Mouse (Mus musculus): Measurements from ENCODE around the gene Slc50a1. TPM values are rescaled to one million over a fixed set of nuclear protein-coding genes. Genes with fewer than 3 reads are reported as not detected.

Gene Slc50a1
- polyA plus RNA-seq, 1 experiment from 2014 or later: 74.4 TPM

DNA sequence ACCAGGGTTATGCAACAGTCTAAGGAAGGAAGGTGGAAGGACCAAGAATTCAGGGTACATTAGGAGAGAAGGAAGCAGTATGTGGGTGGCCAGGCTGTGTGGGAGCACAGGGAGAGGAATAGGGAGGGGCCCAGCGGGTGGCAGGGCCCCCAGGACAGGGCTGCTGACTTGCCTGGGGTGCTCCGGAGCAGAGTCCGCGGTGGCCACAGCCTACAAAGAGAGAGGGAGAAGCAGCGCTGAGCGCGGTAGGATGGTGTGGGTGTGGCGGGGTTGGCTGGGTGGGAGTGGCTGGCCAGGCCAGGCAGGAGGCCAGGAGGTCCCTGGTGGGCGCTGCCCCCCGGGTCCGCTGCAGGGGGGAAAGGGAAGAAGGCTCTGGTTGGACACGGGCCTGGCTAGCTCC is 31.9 kb downstream of the Slc50a1 start:
- Histone ChIP-seq H3K27ac (no peak overlapping the region), H3K4me3 (replicated peaks) (no peak overlapping the region), H3K27me3 (replicated peaks) (no peaks in the 10 kb centered on the region), H3K9ac (no peak overlapping the region), H3K4me2 (no peak overlapping the region), H3K9me3 (no peaks in the 10 kb centered on the region), H3K4me1 (peaks cover 8% of the 10 kb centered on the region; the same call in 1 of the 2 replicates), H3K36me3 (0 out of 2 replicates have a peak, but pooled peaks cover 4% of the 10 kb centered on the region)
- WGBS: 52% methylated on average over 12 of the region's 12 CpGs
- ATAC-seq (ENCODE audit: insufficient read depth, low FRiP score, low read depth): peak; percentile 23; the same call in 1 of the 2 replicates

DNA sequence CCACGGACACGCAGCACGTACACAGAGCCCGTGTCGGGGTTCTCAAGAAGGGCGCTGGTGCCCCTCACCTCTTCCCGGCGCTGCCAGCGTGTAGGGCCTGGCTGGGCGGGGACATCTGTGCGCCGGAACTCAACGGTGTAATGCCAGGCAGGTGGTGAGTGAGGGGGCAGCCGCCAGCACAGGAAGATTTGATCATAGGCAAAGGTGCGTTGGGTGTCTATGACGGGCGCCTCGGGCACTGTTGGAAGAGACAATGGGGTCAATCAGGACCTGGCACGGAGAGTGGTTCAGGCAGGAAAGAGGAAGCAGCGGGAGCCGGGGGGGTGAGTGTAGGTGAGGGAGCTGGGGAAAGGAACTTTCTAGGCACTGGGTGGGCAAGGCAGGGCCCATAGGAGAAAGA is 32.7 kb downstream of the Slc50a1 start:
- Histone ChIP-seq H3K4me3 (replicated peaks) (no peak overlapping the region), H3K27me3 (replicated peaks) (no peaks in the 10 kb centered on the region), H3K27ac (no peak overlapping the region), H3K4me1 (peaks cover 10% of the 10 kb centered on the region; the same call in 1 of the 2 replicates), H3K9me3 (no peaks in the 10 kb centered on the region), H3K36me3 (0 out of 2 replicates have a peak, but pooled peaks cover 4% of the 10 kb centered on the region), H3K9ac (no peak overlapping the region), H3K4me2 (no peak overlapping the region)
- 89% methylated on average over 21 of the region's 21 CpGs for WGBS
- no peak for ATAC-seq (ENCODE audit: insufficient read depth, low FRiP score, low read depth)

DNA sequence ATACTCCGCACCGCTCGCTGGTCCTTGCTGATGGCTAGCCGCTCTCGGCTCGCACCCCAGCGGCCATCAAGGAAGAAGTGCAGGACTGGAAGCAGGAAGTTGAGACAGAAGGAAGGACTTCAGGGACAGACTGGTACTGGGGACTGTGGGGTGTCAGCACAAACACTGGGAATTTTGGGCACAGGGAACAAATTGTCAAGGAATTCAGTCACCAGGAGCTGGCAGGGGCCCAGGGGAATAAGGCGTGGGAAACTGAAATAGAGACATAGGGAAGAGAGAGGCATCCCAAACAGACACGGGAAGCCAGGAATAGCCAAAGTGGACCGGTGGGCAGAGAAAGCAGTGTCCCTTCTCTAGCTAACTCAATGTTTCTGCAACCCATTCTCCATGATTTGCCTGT is 33.9 kb downstream of the Slc50a1 start:
- Histone ChIP-seq H3K4me1 (peaks cover 10% of the 10 kb centered on the region; the same call in 1 of the 2 replicates), H3K36me3 (0 out of 2 replicates have a peak, but pooled peaks cover 4% of the 10 kb centered on the region), H3K4me3 (replicated peaks) (no peak overlapping the region), H3K9ac (no peak overlapping the region), H3K27ac (no peak overlapping the region), H3K9me3 (no peaks in the 10 kb centered on the region), H3K27me3 (replicated peaks) (no peaks in the 10 kb centered on the region), H3K4me2 (no peak overlapping the region)
- ATAC-seq (ENCODE audit: insufficient read depth, low FRiP score, low read depth): no peak
- 85% methylated on average over 10 of the region's 10 CpGs for WGBS

DNA sequence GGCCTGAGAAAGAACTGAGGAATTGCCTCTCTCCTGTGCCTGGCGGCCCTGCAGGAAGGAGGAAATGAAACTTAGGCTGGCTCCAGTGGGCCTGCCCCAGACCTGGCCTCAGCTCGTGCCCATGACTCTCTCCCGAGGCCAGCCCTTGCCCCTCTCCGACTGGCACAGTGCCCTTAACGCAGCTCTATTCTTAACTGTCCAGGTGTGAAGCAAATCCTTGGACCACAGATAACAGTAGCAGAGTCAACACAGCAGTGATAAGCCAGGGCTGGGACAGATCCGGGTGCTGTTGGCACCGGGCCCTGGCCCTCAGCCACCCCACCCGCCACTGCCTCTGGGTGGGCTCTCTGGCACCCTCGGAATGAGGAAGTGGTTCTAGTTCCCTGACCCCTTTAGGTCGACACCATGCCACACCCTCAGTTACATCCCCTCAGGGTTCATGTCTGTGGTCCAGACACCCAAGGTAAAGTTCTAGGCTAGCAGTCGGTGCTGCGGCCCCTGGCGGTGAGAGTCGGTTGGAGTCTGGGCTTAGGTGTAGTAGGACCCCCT is 36.7 kb downstream of the Slc50a1 start:
- Histone ChIP-seq H3K27me3 (replicated peaks) (no peaks in the 10 kb centered on the region), H3K9me3 (no peaks in the 10 kb centered on the region), H3K36me3 (0 out of 2 replicates have a peak, but pooled peaks cover 4% of the 10 kb centered on the region), H3K4me2 (peak overlapping the region; percentile 36; the same call in 1 of the 2 replicates), H3K4me1 (peaks cover 11% of the 10 kb centered on the region; the same call in 1 of the 2 replicates), H3K27ac (peak overlapping the region; percentile 88), H3K4me3 (replicated peaks) (no peak overlapping the region), H3K9ac (no peak overlapping the region)
- peak; percentile 76 for ATAC-seq (ENCODE audit: insufficient read depth, low FRiP score, low read depth)
- WGBS: 54% methylated on average over 14 of the region's 14 CpGs

DNA sequence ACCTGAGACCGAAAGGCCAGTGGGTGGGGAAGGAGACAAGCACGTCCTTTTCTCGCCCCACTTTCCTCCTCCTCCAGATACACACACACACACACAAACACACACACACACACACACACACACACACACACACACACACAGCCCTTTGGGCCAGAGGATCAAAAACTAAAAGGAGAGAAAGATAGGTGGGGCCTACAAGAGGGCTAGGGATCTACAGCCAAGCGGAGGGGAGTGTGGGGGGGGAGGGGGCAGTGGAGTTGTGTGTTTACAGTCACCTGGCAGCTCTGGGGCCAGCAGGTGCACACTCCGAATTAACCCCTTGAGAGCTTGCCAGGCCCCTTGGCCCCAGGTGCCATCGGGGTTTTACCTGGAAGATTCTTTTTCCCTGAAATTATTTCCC is 37.8 kb downstream of the Slc50a1 start:
- WGBS: 42% methylated on average over 6 of the region's 6 CpGs
- Histone ChIP-seq H3K4me1 (peaks cover 17% of the 10 kb centered on the region; the same call in 1 of the 2 replicates), H3K27me3 (replicated peaks) (no peaks in the 10 kb centered on the region), H3K36me3 (0 out of 2 replicates have a peak, but pooled peaks cover 4% of the 10 kb centered on the region), H3K4me2 (peak overlapping the region; percentile 82), H3K27ac (peak overlapping the region; percentile 88), H3K9ac (no peak overlapping the region), H3K4me3 (replicated peaks) (peak overlapping the region; percentile 25; the same call in 1 of the 2 replicates), H3K9me3 (no peaks in the 10 kb centered on the region)
- ATAC-seq (ENCODE audit: insufficient read depth, low FRiP score, low read depth): no peak

DNA sequence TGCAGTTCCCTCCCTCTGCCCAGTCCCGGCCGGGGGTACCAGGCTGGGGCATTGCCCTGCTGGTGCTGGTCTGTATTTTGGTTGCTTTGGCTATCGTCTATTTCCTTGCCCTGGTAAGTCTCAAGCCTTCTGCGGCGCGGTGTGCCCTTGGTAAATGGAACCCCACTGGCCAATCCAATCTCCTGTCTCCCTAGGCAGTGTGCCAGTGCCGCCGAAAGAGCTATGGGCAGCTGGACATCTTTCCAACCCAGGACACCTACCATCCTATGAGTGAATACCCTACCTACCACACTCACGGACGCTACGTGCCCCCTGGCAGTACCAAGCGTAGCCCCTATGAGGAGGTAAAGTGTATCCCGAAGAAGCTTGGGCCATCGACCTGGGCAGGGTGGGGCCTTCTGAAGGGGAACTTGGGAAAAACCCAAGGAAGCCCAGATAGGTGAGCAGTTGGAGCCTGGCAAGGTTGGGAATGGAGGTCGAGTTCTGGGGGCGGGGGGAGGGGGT is 38.5 kb downstream of the Slc50a1 start:
- peak overlapping the region; percentile 88; the same call in 1 of the 2 replicates for H3K27ac ChIP-seq
- H3K4me3 ChIP-seq (replicated peaks): peak overlapping the region; percentile 25
- H3K9me3 ChIP-seq: no peaks in the 10 kb centered on the region
- 69% methylated on average over 16 of the region's 16 CpGs for WGBS
- H3K36me3 ChIP-seq: no peaks in the 10 kb centered on the region
- H3K4me1 ChIP-seq: peaks cover 24% of the 10 kb centered on the region
- no peak for ATAC-seq (ENCODE audit: insufficient read depth, low FRiP score, low read depth)
- peak overlapping the region; percentile 82 for H3K4me2 ChIP-seq
- H3K9ac ChIP-seq: no peak overlapping the region
- H3K27me3 ChIP-seq (replicated peaks): no peaks in the 10 kb centered on the region

DNA sequence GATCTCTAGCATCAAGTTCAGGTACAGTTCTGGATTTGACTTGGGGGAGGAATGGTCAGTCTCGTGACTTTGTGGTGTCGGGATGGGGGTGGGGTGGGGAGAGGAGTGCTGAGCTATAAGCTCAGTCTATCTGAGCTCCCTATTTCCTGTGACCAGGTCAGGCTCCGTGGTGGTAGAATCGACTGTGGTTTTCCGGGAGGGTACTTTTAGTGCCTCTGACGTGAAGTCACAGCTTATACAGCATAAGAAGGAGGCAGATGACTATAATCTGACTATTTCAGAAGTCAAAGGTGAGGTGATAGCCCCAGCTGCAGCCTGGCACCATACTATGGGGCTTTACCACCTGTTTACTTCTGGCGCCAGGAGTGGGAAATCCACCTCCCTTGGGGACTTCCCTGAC is 39.0 kb downstream of the Slc50a1 start:
- H3K27ac ChIP-seq: peak overlapping the region; percentile 88; the same call in 1 of the 2 replicates
- H3K36me3 ChIP-seq: no peaks in the 10 kb centered on the region
- no peak overlapping the region for H3K9ac ChIP-seq
- H3K4me1 ChIP-seq: peaks cover 29% of the 10 kb centered on the region
- H3K27me3 ChIP-seq (replicated peaks): no peaks in the 10 kb centered on the region
- H3K4me2 ChIP-seq: peak overlapping the region; percentile 82
- H3K4me3 ChIP-seq (replicated peaks): peak overlapping the region; percentile 25
- H3K9me3 ChIP-seq: no peaks in the 10 kb centered on the region
- ATAC-seq (ENCODE audit: insufficient read depth, low FRiP score, low read depth): no peak
- WGBS: 57% methylated on average over 7 of the region's 7 CpGs

DNA sequence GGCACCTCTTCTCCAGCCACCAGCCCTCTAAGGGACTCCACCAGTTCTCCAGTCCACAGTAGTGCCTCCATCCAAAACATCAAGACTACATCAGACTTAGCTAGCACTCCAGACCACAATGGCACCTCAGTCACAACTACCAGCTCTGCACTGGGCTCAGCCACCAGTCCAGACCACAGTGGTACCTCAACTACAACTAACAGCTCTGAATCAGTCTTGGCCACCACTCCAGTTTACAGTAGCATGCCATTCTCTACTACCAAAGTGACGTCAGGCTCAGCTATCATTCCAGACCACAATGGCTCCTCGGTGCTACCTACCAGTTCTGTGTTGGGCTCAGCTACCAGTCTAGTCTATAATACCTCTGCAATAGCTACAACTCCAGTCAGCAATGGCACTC is 39.8 kb downstream of the Slc50a1 start:
- no peak for ATAC-seq (ENCODE audit: insufficient read depth, low FRiP score, low read depth)
- Histone ChIP-seq H3K27me3 (replicated peaks) (no peaks in the 10 kb centered on the region), H3K4me1 (peaks cover 32% of the 10 kb centered on the region), H3K9ac (0 out of 2 replicates have a peak overlapping the region, but pooled peaks have one; percentile 1), H3K4me2 (peak overlapping the region; percentile 82), H3K36me3 (no peaks in the 10 kb centered on the region), H3K27ac (no peak overlapping the region), H3K4me3 (replicated peaks) (peak overlapping the region; percentile 25; the same call in 1 of the 2 replicates), H3K9me3 (no peaks in the 10 kb centered on the region)
- WGBS: 77% methylated on average over 2 of the region's 2 CpGs

DNA sequence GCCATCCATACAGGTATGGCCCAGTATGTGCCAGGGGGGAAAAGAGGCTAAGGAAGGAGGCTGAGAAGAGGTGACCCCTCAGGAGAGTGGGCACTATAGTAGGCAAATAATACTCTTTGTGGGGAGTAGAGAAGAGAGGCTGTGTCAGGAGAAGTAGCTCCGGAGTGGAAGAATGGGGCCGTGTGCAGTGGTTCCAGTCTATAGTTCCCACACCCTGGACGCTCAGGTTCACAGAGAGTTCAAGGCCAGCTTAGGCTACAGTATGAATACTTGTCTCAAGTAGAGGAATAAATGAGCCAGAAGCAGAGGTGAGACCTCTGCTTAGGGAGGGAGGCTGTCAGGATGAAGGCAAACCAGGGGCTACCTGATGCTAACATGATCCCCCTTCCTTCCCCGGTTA is 41.1 kb downstream of the Slc50a1 start:
- peak overlapping the region; percentile 46 for H3K4me3 ChIP-seq (replicated peaks)
- H3K27ac ChIP-seq: peak overlapping the region; percentile 60
- WGBS: 45% methylated on average over 4 of the region's 4 CpGs
- no peak overlapping the region for H3K9ac ChIP-seq
- no peaks in the 10 kb centered on the region for H3K27me3 ChIP-seq (replicated peaks)
- H3K4me1 ChIP-seq: peaks cover 37% of the 10 kb centered on the region
- no peaks in the 10 kb centered on the region for H3K9me3 ChIP-seq
- no peak for ATAC-seq (ENCODE audit: insufficient read depth, low FRiP score, low read depth)
- no peaks in the 10 kb centered on the region for H3K36me3 ChIP-seq
- peak overlapping the region; percentile 82 for H3K4me2 ChIP-seq

DNA sequence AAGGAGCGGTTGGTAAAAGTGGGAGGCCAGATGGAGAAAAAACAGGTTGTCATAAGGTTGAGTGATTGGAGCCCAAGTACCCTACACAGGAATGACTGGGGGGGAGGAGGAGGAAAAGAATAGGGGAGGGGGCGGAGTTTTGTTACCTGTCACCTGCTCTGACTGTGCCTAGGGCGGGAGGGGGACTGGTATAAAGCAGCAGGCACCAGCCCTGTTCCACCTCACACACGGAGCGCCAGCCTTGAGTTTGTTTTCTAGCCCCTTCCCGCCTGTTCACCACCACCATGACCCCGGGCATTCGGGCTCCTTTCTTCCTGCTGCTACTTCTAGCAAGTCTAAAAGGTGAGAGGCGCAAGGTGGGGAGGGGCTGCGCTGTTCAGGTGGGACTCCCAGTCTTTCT is 41.5 kb downstream of the Slc50a1 start, which contains the start of gene Muc1:
Muc1 (plus strand) TSS at position 222 of the 400 bp plus-strand sequence.
- Histone ChIP-seq H3K4me1 (peaks cover 37% of the 10 kb centered on the region), H3K27ac (peak within 1 kb of the TSS; percentile 60), H3K9me3 (no peaks in the 10 kb centered on the region), H3K27me3 (replicated peaks) (no peaks in the 10 kb centered on the region), H3K4me3 (replicated peaks) (peak within 1 kb of the TSS; percentile 46), H3K36me3 (no peaks in the 10 kb centered on the region), H3K9ac (no peak within 1 kb of the TSS), H3K4me2 (peak within 1 kb of the TSS; percentile 82)
- WGBS: 30% methylated on average over 10 of the region's 10 CpGs
- peak; percentile 14; the same call in 1 of the 2 replicates for ATAC-seq (ENCODE audit: insufficient read depth, low FRiP score, low read depth)

DNA sequence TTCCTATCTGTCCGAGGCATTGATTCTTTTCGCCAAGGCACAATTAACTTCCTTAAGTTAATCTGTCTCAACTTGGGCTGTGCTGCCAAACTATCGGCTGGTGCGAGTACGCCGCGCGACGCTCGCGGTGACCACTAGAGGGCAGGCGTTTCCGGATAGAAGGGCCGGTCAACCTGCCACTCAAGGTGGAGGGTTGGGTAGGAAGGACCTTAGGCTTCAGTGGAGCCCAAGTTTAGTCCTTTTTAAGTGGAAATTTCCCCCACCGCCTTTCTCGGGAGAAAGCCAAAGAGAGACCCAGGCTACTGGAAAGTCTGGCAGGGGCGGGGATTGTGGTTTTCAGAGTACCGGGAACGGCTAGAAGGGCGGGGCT is 42.2 kb downstream of the Slc50a1 start:
- Histone ChIP-seq H3K36me3 (no peaks in the 10 kb centered on the region), H3K4me1 (peaks cover 30% of the 10 kb centered on the region), H3K9me3 (no peaks in the 10 kb centered on the region), H3K4me3 (replicated peaks) (peak overlapping the region; percentile 46), H3K27me3 (replicated peaks) (no peaks in the 10 kb centered on the region), H3K4me2 (peak overlapping the region; percentile 82), H3K27ac (peak overlapping the region; percentile 60), H3K9ac (no peak overlapping the region)
- peak; percentile 20; the same call in 1 of the 2 replicates for ATAC-seq (ENCODE audit: insufficient read depth, low FRiP score, low read depth)
- 1% methylated on average over 20 of the region's 20 CpGs for WGBS
